Mouse (Mus musculus): ENCODE measurements around the gene Fndc8.
A peak's percentile ranks its signal among the peaks of the same experiment; 100 is the strongest.

The Fndc8 gene

GRCm38 (mm10) chr11:82870173-82871030 lies 21.5 kb upstream of the Fndc8 start:
- peak; percentile 61 for DNase-seq

- peak; percentile 92 for DNase-seq
Observed at GRCm38 (mm10) chr11:82871031-82871446, 20.9 kb upstream of the Fndc8 start, which contains the start of gene Rffl. Gene Rffl, minus strand, starts transcription at chr11:82871210.

GRCm38 (mm10) chr11:82874924-82875323 lies 17.0 kb upstream of the Fndc8 start:
- no peak for DNase-seq

GRCm38 (mm10) chr11:82875631-82876030 lies 16.3 kb upstream of the Fndc8 start:
- no peak for DNase-seq

- no peak for DNase-seq
Observed at GRCm38 (mm10) chr11:82877726-82878344, 14.1 kb upstream of the Fndc8 start.

- no peak for DNase-seq
Observed at GRCm38 (mm10) chr11:82883180-82883579, 8.7 kb upstream of the Fndc8 start.

GRCm38 (mm10) chr11:82886559-82886958 lies 5.4 kb upstream of the Fndc8 start:
- DNase-seq = no peak

- DNase-seq = no peak
Observed at GRCm38 (mm10) chr11:82888491-82888946, 3.4 kb upstream of the Fndc8 start.

- DNase-seq = no peak
Observed at GRCm38 (mm10) chr11:82889524-82890341, 2.2 kb upstream of the Fndc8 start.

- DNase-seq = peak; percentile 95
Observed at GRCm38 (mm10) chr11:82890342-82890762, 1.6 kb upstream of the Fndc8 start, which contains the start of gene Rad51d. Gene Rad51d, minus strand, starts transcription at chr11:82890614.

GRCm38 (mm10) chr11:82897478-82897877 lies 5.6 kb downstream of the Fndc8 start:
- no peak for DNase-seq

GRCm38 (mm10) chr11:82899720-82900119 lies 7.8 kb downstream of the Fndc8 start:
- DNase-seq = no peak

GRCm38 (mm10) chr11:82901606-82902310 lies 9.8 kb downstream of the Fndc8 start:
- DNase-seq = peak; percentile 74

- DNase-seq = no peak
Observed at GRCm38 (mm10) chr11:82904952-82905351, 13.0 kb downstream of the Fndc8 start.

GRCm38 (mm10) chr11:82905816-82906215 lies 13.9 kb downstream of the Fndc8 start:
- DNase-seq = no peak

- DNase-seq = peak; percentile 91
Observed at GRCm38 (mm10) chr11:82907651-82908607, 16.0 kb downstream of the Fndc8 start, which contains the start of gene Nle1. Gene Nle1, minus strand, starts transcription at chr11:82908411.

GRCm38 (mm10) chr11:82908608-82908989 lies 16.7 kb downstream of the Fndc8 start:
- no peak for DNase-seq

- no peak for DNase-seq
Observed at GRCm38 (mm10) chr11:82910250-82910649, 18.3 kb downstream of the Fndc8 start, which contains the start of gene Unc45b. Gene Unc45b, plus strand, starts transcription at chr11:82910550.

GRCm38 (mm10) chr11:82910679-82911389 lies 18.9 kb downstream of the Fndc8 start:
- DNase-seq = no peak

GRCm38 (mm10) chr11:82914711-82915352 lies 22.9 kb downstream of the Fndc8 start:
- peak; percentile 70 for DNase-seq

Measured in cerebellum, adult 9-10 months (tissue).